Mouse (Mus musculus) fibroblast of lung, adult 2 months (primary cell): ENCODE results near the gene Prmt6.

Source experiments
- DNase-seq: peaks from one replicate; pipeline ENCODE4 v3.0.0-alpha.2; 2011; ENCODE audit warnings: low read depth

The Prmt6 gene

DNA sequence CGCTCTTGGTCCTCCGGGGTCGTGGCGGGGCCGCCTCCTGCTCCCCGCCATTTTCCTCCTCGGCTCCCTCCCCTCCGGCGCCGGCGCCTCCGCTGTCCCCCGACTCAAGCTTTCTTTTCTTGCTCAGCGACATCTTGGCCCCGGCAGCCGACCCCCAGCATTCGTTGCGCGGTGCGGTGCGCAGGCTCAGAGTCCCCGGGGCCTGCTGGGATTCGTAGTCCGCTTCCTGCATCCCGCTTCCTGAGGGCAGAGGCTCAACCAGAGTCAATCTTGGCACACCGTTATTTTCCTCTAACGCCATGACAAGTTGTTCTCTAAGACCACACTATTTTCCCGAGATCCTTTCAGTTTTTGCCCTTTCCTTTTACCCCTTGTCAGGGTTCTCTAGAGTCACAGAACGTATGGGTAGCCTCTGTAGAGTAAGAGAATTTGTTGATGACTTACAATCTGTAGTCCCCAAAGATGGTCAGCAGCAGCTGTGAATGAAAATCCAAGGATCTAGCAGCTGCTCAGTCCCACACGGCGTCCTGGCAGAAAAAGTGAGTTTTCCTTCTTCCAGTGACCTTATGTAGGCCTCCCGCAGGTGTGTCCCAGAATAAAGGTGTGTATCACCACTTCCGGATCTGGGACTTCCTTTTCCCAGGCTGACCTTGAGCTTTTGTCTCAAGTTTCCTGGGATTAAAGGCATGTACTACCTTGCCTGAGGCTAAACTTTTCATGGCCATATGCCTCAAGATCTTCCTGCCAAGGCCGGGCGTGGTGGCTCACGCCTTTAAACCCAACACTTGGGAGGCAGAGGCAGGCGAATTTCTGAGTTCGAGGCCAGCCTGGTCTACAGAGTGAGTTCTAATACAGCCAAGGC, at the start of gene Prmt6:
Prmt6 (minus strand) TSS at position 160 of the 862 bp plus-strand sequence.
- DNase-seq: peak; percentile 65

DNA sequence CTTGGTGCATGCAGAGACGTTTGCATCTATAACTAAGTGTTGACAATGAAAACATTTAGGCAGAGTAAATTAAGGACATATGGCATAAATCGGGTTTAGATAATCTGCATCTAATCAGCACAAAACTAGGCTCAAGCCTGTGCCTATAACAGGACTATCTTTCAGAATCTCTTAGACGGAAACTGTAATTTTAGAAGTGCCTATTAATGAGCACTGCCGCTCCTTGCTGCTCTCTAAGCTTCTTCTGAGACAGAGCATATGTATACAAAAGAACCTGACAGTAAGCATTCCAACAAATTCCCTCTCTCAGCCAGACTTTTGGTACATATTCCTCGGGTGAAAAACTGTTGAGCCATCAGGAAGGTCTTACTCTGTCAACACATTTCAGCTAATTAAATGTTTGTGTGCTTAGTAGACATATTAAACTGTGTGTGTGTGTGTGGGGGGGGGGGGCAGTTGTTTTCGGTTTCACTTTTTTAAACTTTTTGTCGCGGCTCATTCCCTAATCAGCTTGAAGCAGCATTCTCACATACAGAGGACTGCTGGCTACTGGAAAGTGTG, 39.8 kb upstream of the Prmt6 start:
- no peak for DNase-seq

GRCm38 (mm10) chr3:110282651-110283050, 31.9 kb upstream of the Prmt6 start:
- no peak for DNase-seq

DNA sequence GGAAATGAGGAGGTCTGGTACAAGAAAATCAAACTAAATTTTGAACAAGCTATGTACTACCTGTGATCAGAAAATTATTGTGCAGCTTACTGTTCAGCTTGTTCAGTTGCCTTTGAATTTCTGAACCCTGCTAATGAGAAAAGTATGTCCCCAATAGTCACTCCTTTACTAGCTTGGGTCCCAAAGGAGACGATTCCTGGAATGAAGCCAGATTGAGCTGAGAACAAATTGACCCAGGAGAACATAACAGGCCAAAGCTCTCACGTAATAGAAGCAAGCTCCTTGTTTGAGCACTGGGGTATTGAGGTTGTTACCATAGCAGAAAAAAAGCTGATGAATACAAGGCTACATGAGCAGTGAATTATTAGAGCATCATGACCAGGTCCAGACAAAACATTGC, 17.0 kb upstream of the Prmt6 start:
- no peak for DNase-seq

- no peak for DNase-seq
These were observed 2.3 kb upstream of the Prmt6 start for GRCm38 (mm10) chr3:110253105-110253504.

- DNase-seq: peak; percentile 23
These were observed 633 bp downstream of the Prmt6 start for GRCm38 (mm10) chr3:110249891-110250838.

DNA sequence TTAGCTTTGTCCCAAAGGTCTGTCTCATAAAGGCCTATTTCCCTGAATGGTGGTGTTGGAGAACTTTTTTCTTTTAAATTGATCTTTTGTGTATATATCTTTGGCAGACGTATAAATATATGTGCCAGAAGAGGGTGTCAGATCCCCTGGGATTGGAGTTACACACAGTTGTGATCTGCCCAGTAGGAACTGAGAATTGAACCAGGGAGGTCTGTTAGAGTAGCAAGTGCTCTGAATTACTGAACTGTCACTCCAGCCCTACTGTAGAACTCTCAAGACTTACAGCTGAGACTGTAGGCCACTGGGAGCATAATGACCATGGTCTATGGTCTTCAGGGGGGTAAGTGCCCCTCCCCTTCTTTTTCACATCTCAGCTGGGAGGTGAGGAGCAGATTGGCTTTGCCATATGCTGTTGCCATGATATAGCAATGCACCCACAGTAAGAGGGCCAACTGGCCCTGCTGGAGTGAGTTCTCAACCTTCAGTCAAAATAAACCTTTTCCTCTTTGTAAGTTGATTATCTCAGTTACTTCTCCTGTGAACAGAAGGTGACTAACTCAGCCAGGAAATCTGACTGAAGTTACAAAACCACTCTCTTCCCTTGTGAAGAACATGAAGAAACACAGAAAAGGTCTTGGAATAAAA, 13.9 kb downstream of the Prmt6 start:
- DNase-seq: no peak
